Mouse (Mus musculus): Measurements from ENCODE around the gene Necab2.

Necab2 gene

GRCm38 (mm10) chr8:119428350-119428740 is 18.2 kb upstream of the Necab2 start:
- DNase-seq (ENCODE audit: low read depth): peak; percentile 87

GRCm38 (mm10) chr8:119428766-119429327 is 17.7 kb upstream of the Necab2 start:
- DNase-seq (ENCODE audit: low read depth): peak; percentile 37

- peak; percentile 65 for DNase-seq (ENCODE audit: low read depth)
These were observed 17.0 kb upstream of the Necab2 start for GRCm38 (mm10) chr8:119429552-119429951.

GRCm38 (mm10) chr8:119430250-119430649 is 16.3 kb upstream of the Necab2 start:
- DNase-seq (ENCODE audit: low read depth): no peak

DNA sequence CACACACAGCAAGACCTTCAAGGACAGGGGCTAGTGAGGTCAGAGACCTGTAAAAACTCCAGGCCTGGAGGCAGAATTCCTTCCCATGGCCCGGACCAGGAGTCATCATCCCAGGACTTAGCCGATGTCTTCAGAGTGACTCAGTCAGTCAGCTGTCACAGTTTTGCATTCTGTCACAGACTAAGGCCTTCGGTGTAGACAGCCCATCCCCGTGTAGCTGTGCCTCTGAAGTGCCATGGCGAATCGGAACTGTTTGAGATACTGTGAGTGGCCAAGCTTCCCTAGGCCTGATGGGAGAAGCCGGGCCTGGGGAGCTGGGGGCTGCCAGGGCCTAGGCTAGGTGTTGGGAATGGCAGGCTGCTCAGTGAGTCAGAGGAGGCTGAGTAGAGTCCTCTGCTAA is 15.8 kb upstream of the Necab2 start:
- DNase-seq (ENCODE audit: low read depth): no peak

DNA sequence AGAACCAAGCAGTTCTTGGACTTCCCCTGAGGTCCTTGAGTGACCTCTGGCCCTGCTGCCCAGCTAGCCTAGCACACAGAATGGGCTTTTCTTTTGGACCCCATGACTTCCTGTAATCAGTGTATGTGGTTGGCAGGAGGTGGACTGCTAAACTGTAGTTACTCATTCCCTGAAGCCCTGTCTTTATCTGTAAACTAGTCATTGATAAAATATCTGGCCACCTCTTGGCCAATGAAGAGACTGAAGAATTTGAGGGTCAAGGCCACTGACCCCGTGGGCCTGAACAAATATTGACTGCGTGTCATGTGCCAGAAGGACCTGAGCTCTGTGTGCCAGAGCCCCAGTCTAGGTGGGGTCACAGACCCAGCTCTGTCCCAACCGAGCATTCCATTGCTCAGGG is 14.1 kb upstream of the Necab2 start:
- DNase-seq (ENCODE audit: low read depth): no peak

DNA sequence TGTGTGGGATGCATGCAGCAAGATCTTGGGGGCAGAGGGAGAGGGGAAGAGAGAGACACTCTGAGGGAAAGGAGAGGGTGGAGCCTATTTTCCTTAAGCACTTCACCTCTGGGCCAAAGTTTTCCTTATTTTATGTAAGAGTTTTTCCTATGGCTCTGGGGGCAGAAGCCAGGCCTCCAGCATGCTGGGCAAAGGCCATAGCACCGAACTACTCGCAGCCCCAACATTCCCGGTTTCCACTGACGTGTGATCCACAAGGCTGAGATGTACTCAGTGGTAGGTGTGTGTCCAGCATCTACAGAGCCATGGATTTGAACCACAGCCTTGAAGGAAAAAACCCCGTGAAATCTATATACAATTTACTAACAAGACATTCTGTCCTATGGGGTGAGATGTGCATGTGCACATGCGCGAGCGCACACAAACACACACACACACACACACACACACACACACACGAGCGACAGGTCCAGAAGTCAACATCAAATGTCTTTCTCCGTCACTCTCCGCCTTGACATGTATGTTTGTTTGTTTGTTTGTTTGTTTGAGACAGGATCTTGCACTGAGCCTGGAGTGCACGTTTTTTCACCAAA is 12.8 kb upstream of the Necab2 start, which contains the start of gene Osgin1:
Gene Osgin1, plus strand, starts transcription at position 543 of the 593 bp plus-strand sequence.
- DNase-seq (ENCODE audit: low read depth): no peak

- DNase-seq (ENCODE audit: low read depth): no peak
These were observed 11.9 kb upstream of the Necab2 start for GRCm38 (mm10) chr8:119434569-119434968.

DNA sequence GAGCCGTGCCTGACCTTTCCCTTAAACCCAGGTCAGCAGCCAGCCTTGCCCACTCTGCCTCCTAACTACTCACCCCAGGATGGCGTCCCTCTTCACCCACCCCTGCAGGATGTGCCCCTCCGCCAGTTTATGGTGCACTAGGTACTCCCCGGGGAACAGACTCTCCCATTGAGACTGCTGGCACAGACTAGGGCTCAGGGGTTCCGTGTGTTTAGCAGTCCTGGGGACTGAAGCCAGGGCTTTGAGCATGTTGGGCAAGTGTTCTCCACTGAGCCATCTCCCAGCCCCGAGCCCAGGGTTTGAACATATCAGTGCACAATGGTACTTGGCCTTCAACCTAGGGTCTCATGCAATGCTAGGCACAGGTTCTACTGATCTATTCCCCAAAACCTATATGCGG is 11.0 kb upstream of the Necab2 start:
- no peak for DNase-seq (ENCODE audit: low read depth)

DNA sequence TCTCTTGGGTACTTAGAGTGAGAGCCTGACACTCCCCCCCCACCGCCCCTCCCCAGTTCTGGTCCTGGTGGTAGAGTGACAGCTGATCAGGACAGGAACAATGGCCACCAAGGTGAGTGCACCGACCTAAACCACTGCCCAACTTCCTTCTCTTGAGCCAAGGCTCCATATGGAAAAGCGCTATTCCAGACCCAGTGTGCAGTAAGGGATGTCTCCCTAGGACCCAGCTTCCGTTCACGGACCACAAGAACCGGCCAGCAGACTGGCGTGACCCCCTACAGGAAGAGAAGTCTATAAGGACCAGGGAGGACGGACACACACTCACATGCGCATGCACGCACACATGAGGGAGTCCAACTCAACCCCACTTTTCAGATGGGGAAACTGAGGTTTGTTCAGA is 10.2 kb upstream of the Necab2 start:
- DNase-seq (ENCODE audit: low read depth): no peak

- DNase-seq (ENCODE audit: low read depth): peak; percentile 92
These were observed 9.6 kb upstream of the Necab2 start for GRCm38 (mm10) chr8:119436933-119437332.

- DNase-seq (ENCODE audit: low read depth): peak; percentile 24
These were observed 9.0 kb upstream of the Necab2 start for GRCm38 (mm10) chr8:119437506-119437905.

DNA sequence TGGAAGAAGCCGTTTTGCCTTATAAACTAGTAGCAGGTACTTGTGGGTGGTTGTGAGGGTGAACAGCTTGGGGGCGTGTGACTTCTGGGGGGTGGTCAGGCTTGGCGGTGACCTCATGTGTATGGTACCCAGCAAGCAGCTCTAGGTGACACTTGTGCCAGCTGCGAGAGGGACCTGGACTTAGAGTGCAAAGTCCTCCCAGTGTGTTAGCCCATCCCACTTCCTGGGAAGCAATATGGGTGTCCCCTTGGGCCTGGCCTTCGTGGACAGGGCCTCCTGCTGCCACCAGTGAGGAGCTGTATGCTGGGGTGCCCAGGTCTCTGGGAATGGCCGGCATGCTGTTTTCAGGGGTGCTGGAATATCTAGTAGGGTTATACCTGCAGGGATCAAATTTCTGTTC is 7.6 kb upstream of the Necab2 start:
- DNase-seq (ENCODE audit: low read depth): no peak

- DNase-seq (ENCODE audit: low read depth): no peak
These were observed 7.1 kb upstream of the Necab2 start for GRCm38 (mm10) chr8:119439424-119439823.

DNA sequence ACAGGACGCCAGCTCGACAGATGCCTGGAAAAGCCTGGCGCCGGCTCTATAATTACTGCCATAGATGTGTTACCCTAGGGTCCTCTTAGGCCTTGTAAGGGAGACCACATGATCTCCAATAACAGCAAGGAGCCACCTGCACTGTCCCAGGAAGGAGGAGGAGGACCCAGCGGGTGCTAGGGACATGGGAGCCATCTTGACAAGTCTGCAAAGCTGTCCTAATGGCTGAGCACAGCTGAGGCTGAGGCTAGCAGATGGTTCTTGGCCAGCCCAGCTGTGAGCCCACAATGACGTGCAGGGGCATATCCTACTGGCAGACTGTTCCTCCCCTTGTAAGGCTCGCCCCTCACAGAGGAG is 6.6 kb upstream of the Necab2 start:
- DNase-seq (ENCODE audit: low read depth): no peak

- DNase-seq (ENCODE audit: low read depth): peak; percentile 92
These were observed 6.1 kb upstream of the Necab2 start for GRCm38 (mm10) chr8:119440250-119440951.

- DNase-seq (ENCODE audit: low read depth): no peak
These were observed 5.6 kb upstream of the Necab2 start for GRCm38 (mm10) chr8:119440952-119441270.

- DNase-seq (ENCODE audit: low read depth): no peak
These were observed 4.5 kb upstream of the Necab2 start for GRCm38 (mm10) chr8:119442013-119442412.

GRCm38 (mm10) chr8:119442970-119443369 is 3.5 kb upstream of the Necab2 start:
- no peak for DNase-seq (ENCODE audit: low read depth)

- DNase-seq (ENCODE audit: low read depth): no peak
These were observed 666 bp downstream of the Necab2 start for GRCm38 (mm10) chr8:119446990-119447780.

GRCm38 (mm10) chr8:119447781-119448170 is 1.3 kb downstream of the Necab2 start:
- DNase-seq (ENCODE audit: low read depth): no peak

DNA sequence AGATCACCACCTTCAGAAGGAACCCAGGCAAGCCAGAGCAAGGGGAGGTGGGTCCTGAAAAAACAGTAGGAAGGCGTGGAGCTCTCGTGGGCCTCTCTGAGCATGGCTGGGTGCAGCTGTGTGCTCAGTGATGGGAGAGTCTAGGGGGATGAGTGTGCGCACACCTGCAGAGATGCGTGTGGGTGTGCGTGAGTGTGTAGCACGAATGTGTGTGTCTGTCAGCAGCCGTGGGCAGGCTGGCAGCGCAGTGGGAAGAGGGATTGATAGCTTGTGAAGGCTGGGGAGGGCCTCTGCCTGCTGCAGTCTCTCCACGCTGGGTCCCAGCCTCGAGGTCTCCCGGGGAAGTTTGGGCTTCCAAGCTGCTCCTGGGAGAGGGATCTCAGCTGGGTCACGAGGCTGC is 3.1 kb downstream of the Necab2 start:
- DNase-seq (ENCODE audit: low read depth): no peak

- no peak for DNase-seq (ENCODE audit: low read depth)
These were observed 4.6 kb downstream of the Necab2 start for GRCm38 (mm10) chr8:119451131-119451530.
